Mouse (Mus musculus): ENCODE results near the gene Dapk2. TPM values are rescaled to one million over a fixed set of nuclear protein-coding genes. Genes with fewer than 3 reads are reported as not detected.
"Not testable (repeated sequence)": the region's sequence is repeated elsewhere in the genome, so short reads cannot be mapped to it uniquely, and the experiment has no call there.

The Dapk2 gene
- total RNA-seq, 2 experiments from 2014 or later: 3.1 to 3.8 TPM

GRCm38 (mm10) chr9:66276697-66277385 is 118.8 kb downstream of the Dapk2 start:
- peak; percentile 61 for DNase-seq

DNA sequence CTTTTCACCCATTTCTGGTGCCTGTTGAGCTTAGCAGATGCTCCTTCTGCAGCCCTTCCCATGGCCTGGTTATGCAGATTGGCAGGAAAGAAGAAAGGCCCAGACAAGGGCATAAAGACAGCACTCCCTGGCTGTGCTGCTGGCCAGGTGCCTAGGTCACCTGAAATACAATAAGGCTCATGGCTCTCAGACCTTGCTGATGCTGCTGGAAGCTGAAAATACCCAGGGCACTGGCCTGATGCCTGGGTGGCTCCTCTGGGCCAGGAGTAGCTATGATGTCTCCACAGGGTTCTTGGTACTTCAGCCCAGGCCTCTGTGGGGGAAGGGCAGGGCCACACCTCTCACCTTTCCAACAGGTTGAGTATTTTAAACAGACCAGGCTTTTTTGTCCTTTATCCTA is 121.6 kb downstream of the Dapk2 start:
- no peak for DNase-seq

- no peak for DNase-seq
Measured at GRCm38 (mm10) chr9:66280496-66280895, 122.5 kb downstream of the Dapk2 start.

GRCm38 (mm10) chr9:66281501-66281951 is 123.5 kb downstream of the Dapk2 start:
- DNase-seq: no peak

GRCm38 (mm10) chr9:66282582-66282981 is 124.6 kb downstream of the Dapk2 start:
- no peak for DNase-seq

DNA sequence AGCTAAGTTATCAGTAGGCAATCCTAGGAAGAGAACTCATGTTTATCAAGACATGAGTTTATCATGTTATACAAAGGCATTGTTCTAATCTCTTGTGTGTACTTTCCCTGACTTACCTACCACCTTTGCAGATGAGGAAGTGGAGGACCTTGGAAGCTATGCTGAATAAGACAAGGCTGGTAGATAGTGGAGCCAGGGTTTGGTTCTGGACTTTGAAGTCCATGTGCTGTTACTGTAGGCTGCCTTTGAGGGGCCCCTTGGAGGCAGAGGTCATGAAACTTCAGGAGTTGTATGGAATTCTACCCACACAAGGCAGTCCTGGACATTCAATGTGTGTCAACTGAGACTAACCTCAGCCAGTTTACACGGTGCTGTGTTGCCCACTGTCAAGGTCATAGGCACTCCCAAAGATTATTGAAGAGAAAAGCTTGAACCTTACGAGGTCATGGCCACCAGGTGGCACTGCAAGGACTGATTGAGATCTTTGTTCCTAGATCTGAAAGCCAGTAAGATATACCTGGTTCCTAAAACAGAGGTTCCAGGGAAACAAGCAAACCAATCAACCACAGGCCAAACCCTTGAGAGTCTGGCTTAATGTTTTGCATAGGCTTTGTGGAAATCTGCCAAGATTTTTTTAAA is 125.7 kb downstream of the Dapk2 start:
- DNase-seq: peak; percentile 59

- not testable (repeated sequence) for DNase-seq
Measured at GRCm38 (mm10) chr9:66285241-66285640, 127.2 kb downstream of the Dapk2 start.

DNA sequence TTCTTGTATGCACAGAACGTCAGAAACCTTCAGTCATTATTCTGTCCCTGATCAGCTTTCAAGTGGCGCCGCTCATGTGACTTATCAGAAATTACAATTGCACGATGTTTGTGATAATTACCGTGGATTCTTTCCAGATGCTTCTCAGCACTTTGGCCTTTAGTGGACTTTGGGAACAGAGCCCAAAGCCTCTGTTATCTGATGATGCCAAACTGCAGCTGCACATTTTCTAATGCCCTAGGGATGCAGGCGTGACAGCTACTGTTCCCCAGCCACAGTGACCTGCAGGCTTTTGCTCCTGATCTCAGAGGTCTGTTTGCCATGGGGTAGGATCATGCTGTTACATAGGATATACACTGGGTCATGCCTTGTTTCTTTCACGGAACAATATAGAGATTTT is 127.9 kb downstream of the Dapk2 start:
- no peak for DNase-seq

- DNase-seq: no peak
Measured at GRCm38 (mm10) chr9:66290727-66291126, 132.7 kb downstream of the Dapk2 start.

DNA sequence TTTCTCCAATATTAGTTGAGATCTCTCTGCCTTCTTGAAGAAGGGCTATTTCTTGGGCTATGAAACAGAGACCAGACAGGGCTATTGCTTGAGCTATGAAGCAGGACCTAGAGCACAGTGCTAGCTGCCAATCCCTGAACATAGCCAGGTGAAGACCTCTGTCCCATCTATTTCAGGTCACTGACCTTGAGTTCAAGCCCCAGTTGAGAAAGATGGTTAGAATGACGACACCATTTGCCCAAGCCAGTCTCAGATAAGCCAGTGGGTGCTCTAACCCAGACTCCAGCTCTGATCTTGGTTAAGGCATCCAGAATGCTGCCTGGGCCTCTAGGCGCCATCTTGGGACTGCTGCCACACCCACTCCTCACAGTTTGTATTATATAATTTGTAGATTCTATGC is 135.3 kb downstream of the Dapk2 start:
- no peak for DNase-seq

DNA sequence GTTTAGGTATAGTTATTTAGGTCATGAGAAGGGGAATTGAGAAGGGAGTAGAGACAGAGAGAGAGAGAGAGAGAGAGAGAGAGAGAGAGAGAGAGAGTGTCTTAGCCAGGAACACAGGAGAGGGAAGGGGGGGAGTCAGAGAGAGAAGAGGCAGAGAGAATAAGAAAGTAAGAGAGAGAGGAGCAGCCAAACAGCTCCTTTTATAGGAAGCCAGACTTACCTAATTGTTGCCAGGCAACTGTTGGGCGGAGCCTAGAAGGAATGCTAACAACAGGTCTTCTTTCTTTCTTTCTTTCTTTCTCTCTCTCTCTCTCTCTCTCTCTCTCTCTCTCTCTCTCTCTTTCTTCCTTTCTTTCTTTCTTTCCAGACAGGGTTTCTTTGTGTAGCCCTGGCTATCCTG is 136.2 kb downstream of the Dapk2 start:
- no peak for DNase-seq

DNA sequence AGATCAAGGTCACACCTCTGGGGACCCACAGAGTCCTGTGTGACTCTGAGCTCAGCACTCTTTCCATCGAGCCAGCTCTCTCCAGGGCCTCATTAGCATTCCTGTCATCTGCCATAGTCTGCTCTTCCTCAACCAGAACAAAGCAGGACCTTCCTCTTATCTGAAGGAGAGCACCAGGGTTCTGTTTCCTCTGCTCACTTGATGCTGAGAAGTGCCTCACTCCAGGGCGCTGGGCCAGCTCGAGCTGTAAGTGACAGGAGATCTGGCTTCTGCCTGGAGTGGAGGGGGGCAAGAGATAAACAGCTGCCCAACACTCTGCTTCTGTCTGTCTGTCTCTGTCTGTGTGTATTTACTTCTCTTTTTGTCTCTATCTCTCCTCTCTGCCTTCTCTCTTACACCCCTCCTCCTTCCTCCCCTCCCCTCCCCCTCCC is 137.0 kb downstream of the Dapk2 start:
- peak; percentile 69 for DNase-seq

GRCm38 (mm10) chr9:66295577-66296120 is 137.6 kb downstream of the Dapk2 start:
- DNase-seq: no peak

DNA sequence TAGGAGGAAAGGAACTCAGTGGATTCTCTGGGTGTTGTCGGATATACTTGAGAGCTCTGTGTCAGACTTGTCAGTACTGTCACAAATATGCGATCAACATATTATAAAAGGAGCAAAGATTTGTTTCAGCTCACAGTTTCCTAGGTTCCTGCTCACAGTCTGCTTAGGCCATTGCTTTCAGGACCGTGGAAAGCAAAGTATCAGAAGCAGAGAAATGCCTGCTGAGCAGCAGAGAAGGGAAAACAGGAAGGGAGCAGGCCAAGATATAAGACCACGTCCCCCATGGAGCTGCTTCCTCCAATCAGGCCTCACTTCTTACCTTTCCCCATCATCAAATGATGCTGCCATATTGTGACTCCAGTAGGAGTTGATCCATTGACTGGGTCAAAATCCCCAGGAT is 140.8 kb downstream of the Dapk2 start:
- DNase-seq: no peak

DNA sequence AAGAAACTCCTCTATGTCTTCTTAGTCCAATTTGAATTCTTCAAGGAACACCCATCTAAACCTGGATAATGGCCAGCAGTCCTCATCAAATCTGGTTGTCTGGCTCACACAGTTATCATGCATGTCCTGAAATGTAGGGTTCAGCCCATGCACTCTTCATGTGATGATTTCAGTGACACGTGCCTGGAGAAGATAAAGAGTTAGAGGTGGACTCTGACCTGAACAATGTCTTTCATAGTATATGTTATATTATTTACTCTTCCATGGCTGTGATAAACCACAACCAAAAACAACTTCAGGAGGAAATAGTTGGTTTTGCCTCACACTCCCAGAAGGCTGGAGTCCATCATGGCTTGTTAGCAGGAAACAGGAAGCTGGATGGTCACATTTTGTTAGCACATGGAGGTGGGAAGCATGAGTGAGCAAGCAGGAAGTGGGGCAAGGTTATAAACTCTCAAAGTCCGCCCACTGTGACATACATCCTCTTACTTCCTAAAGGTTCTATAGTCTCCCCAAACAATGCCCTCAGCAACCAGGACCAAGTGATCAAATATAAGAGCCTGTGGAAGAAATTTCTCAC is 142.5 kb downstream of the Dapk2 start:
- DNase-seq: no peak

DNA sequence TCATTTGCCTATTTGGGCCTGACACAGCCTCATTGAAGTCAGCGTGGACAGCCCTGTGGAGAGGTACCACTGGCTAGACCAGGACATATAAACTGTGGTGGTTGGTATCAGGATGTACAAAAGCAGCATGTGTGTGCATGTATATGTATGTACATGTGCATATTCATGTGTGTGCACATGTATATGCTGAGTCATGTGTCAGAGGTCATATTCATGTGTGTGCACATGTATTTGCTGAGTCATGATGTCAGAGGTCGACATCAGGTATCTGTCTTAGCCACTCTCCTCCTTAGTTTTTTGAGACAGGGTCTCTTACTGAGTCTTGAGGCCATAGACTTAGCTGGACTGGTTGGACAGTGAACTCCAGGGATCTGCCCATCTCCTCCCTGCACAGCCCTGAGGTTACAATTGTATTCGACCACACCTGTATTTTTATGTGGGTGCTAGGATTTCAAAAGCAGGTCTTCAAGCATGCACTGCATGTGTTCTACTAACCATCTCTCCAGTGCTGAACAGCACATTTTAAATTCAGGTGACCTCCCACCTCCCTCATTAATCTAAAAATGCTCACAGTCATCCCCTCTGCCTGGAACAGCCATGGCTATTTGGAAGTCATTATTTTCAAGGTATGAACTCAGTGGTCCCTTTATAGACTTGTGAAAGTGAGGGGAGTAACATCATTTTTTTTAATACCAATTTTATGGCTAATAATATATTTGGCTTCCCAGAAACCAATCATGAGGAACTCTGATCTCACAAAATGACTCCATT is 146.5 kb downstream of the Dapk2 start:
- no peak for DNase-seq

DNA sequence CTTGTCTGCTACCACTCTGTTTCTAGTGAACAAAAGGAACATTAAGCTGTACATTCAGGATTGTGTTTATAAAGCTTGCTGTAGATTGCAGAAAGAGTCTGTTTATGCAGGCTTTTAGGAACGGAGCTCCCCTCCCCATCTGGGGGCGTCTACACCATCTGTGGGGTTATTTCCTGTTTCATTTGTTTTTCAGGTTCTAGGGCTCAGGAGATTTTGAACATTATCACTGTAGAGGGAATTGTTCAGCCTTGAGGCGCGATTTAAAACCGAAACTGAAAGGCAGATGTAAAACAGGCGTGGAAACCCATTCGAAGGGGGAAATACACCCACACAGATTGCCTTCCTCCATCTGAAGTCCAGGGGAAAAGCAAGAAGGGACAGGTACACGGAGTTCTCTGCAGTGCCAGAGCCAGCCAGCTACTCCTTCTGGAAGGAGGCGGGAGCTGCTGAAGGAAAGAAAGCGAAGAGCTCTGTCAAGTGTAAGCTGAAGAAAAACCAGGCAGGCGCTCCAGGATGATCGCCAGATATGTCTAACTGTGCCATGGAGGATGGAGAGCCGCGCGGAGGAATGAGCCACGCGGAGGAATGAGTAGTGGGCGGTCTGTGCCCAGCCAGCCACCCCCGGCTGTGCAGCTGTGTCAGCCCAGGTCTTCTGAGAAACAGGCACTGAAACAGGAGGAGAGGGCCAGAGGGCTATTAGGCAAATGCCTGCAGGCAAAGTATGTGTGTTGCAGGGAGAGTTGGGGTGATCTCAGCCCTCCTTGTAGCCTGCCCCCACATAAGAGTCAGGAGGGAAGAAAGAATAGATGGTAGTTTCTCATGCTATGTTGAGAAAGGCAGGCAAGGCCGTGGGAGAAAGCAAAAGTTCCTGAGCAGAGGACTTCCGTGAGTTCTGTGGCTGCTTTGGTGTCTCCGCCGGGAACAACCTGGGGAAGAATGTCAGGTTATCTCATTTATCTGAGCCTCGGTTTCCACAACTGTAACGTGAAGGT is 147.4 kb downstream of the Dapk2 start:
- DNase-seq: no peak

DNA sequence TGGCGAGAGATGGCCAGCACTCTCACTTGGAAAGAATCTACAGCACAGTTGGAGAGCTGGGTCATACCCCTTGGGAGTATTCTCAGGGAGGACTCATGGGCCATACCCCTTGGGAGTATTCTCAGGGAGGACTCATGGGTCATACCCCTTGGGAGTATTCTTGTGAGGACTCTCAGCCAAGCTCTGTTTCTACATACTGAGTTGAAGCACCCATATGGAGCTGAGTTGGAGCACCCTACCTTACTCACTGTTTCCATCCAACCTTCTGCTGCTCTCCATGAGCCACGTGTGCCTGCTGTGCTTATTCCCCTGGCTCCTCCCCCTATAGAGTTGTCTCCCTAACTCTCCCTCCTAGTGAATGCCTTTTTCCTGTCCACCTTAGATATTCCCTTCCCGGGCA is 148.4 kb downstream of the Dapk2 start:
- no peak for DNase-seq

- peak; percentile 71 for DNase-seq
Measured at GRCm38 (mm10) chr9:66307341-66307740, 149.3 kb downstream of the Dapk2 start.

- no peak for DNase-seq
Measured at GRCm38 (mm10) chr9:66308741-66309140, 150.7 kb downstream of the Dapk2 start.

GRCm38 (mm10) chr9:66311458-66311857 is 153.4 kb downstream of the Dapk2 start:
- DNase-seq: no peak
